Mouse (Mus musculus) liver, embryonic 14.5 days (tissue): ENCODE measurements around the gene Grin2d. TPM values are rescaled to one million over a fixed set of nuclear protein-coding genes. Genes with fewer than 3 reads are reported as not detected.
A peak's percentile ranks its signal among the peaks of the same experiment; 100 is the strongest.

Experiments used
- ATAC-seq: fragments of 200-750 bp; cut with Nextera tagmentation; 2 replicates; pipeline ENCODE4 v1.8.0; 2017; ENCODE audit warnings: moderate number of reproducible peaks, mild to moderate bottlenecking, moderate library complexity; ENCODE audit not compliant: insufficient read depth
- DNase-seq, 3 experiments: peaks; one replicate each; pipeline ENCODE4 v3.0.0-alpha.2; 2012 to 2013; ENCODE audit warnings: low read depth in 3 of 3, low spot score in 3 of 3
- H3K27ac ChIP-seq: fragments of 300-500 bp; sonication (generic); 2 replicates; pipeline ENCODE4 v1.5.1; 2014; ENCODE audit warnings: moderate library complexity, mild to moderate bottlenecking, control low read depth, inconsistent platforms
- H3K27me3 ChIP-seq: fragments of 300-500 bp; sonication (generic); 2 replicates; pipeline ENCODE4 v1.6.1; 2014; ENCODE audit warnings: mild to moderate bottlenecking, low read length, moderate library complexity; ENCODE audit not compliant: control insufficient read depth, insufficient read depth
- H3K36me3 ChIP-seq: fragments of 300-500 bp; sonication (generic); replicated peaks from 2 replicates; pipeline ENCODE4 v1.6.1; 2014; ENCODE audit warnings: low read depth; ENCODE audit not compliant: control insufficient read depth, insufficient read depth
- H3K4me1 ChIP-seq, 2 experiments: fragments of 200-500 bp in 1 of 2; fragments of 300-500 bp in 1 of 2; sonication (generic) in 1 of 2; replicated peaks; 2 replicates each; pipeline ENCODE4 v1.6.1; 2012 to 2014; ENCODE audit warnings: antibody characterized with exemption in 1 of 2, inconsistent platforms in 1 of 2, low read length in 1 of 2; ENCODE audit not compliant: control insufficient read depth in 2 of 2, insufficient read depth in 2 of 2
- H3K4me2 ChIP-seq: fragments of 300-500 bp; sonication (generic); 2 replicates; pipeline ENCODE4 v1.6.1; 2014; ENCODE audit warnings: low read depth, mild to moderate bottlenecking, control low read depth, moderate library complexity
- H3K4me3 ChIP-seq, 2 experiments: fragments of 200-500 bp in 1 of 2; fragments of 300-500 bp in 1 of 2; sonication (generic) in 1 of 2; 2 replicates each; pipeline ENCODE4 v1.5.1; 2012 to 2014; ENCODE audit warnings: low read depth in 2 of 2, low read length in 2 of 2, mild to moderate bottlenecking in 2 of 2, control low read depth in 1 of 2, inconsistent platforms in 1 of 2, moderate library complexity in 1 of 2; ENCODE audit not compliant: insufficient read depth in 1 of 2
- H3K9ac ChIP-seq: fragments of 300-500 bp; sonication (generic); replicated peaks from 2 replicates; pipeline ENCODE4 v1.6.1; 2014; ENCODE audit warnings: mild to moderate bottlenecking, control low read depth, moderate library complexity
- H3K9me3 ChIP-seq: fragments of 300-500 bp; sonication (generic); 2 replicates; pipeline ENCODE4 v1.6.1; 2016; ENCODE audit warnings: low read length, mixed read lengths; ENCODE audit not compliant: control insufficient read depth
- CTCF ChIP-seq: IDR thresholded peaks from 2 replicates; pipeline ENCODE4 v1.5.1; 2016; ENCODE audit warnings: antibody characterized with exemption, low read depth, control low read depth
- EP300 ChIP-seq: IDR thresholded peaks from 2 replicates; pipeline ENCODE4 v1.6.1; 2016; ENCODE audit warnings: antibody characterized with exemption, low read depth
- WGBS: fragments of 180-500 bp; shearing (Covaris S2); extraction: QIAGEN DNeasy Blood & Tissue Kit; methylation state at CpG from one replicate; pipeline ENCODE4 v1.1.7; 2014; ENCODE audit not compliant: insufficient replicate concordance; 5-methylcytosine and 5-hydroxymethylcytosine counted together
- polyA plus RNA-seq, 2 experiments: library from polyadenylated mRNA; depleted of rRNA in 1 of 2; stranded (reverse) in 1 of 2; unstranded in 1 of 2; fragments of >200 nt; fragmentation: Nextera tagmentation in 1 of 2; extraction: Ambion mirVana in 1 of 2; gene quantifications; 2 replicates each; pipeline versions ENCODE4 v1.2.1 to v1.2.3; 2012 to 2014

The Grin2d gene
- polyA plus RNA-seq, 2 experiments = 0.01 to 0.11 TPM

DNA sequence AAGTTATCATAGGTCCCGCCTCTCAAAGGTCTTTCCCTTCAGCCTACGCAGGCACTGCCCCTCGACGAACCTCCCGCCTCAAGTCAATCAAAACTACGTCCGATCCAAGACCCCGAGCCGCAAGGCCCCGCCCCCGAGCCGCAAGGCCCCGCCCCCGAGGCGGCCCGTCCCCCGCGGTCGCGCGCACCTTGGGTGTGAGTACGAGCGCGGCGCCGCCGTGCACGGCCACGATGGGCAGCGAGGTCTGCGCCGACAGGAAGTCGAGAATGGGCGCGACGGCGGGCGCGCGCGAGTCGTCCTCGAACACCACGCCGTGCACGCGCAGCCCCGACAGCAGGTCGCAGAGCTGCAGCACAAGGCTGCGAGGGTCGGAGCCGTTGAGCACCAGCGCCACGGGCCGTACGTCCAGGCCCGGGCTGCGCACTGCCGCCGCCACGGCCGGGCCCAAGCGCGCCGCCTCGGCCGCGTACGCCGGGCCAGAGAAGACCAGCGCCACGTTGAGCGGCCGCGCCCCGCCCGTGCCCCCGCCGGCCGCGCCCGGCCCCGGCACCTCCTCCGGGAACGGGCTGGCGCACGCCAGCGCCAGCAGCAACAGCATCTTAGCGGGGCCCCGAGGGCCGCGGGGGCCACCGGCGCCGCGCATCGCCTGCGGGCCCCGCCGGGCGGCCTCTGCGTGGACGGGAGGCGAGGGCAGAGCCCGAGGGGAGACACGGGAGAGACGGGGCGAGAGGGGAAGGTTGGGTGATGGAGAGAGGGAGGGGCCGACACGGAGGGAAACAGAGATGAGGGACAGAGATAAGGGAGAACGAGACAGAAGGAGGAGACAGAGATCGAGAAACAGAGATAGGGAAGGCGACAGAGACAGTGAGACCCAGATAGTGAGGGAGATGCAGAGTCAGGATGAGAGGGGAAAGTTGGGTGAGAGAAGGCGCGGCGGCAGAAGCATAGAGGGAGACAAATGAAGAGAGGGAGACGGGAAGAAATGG is 12.0 kb downstream of the Grin2d start:
- H3K27me3 ChIP-seq = peaks cover 52% of the 10 kb centered on the region
- H3K9ac ChIP-seq = peak overlapping the region; percentile 57
- 1% methylated on average over 117 of the region's 117 CpGs for WGBS

GRCm38 (mm10) chr7:45864435-45864834 is 13.7 kb downstream of the Grin2d start:
- DNase-seq (no peak), ATAC-seq (no peak)
- Histone ChIP-seq H3K4me2 (no peak overlapping the region), H3K27me3 (peaks cover 34% of the 10 kb centered on the region), H3K9me3 (no peaks in the 10 kb centered on the region), H3K27ac (no peak overlapping the region), H3K4me1 (peaks cover 0 to 3% of the 10 kb centered on the region in 2 experiments; a peak in 2 of 4 replicates), H3K36me3 (no peaks in the 10 kb centered on the region), H3K4me3 (no peak overlapping the region), H3K9ac (no peak overlapping the region)
- WGBS = 45% methylated on average over 3 of the region's 3 CpGs
- TF ChIP-seq EP300 = no peak
- TF ChIP-seq CTCF = no peak

More for the DNA sequence above, 12.0 kb downstream of the Grin2d start:
- peak; percentile 81 for ATAC-seq
- H3K9me3 ChIP-seq = no peaks in the 10 kb centered on the region
- peak overlapping the region; percentile 79 for H3K4me2 ChIP-seq
- peak; percentile 52 to 57 (median 54) for DNase-seq
- peak overlapping the region; percentile 62 for H3K4me3 ChIP-seq
- no peak for TF ChIP-seq CTCF
- no peak for TF ChIP-seq EP300
- H3K27ac ChIP-seq = no peak overlapping the region
- H3K36me3 ChIP-seq = no peaks in the 10 kb centered on the region
- H3K4me1 ChIP-seq = peaks cover 0 to 3% of the 10 kb centered on the region in 2 experiments; a peak in 2 of 4 replicates

- Histone ChIP-seq H3K27me3 (peaks cover 24% of the 10 kb centered on the region), H3K4me1 (peaks cover 0 to 3% of the 10 kb centered on the region in 2 experiments; a peak in 2 of 4 replicates), H3K36me3 (no peaks in the 10 kb centered on the region), H3K4me2 (no peak overlapping the region), H3K9me3 (no peaks in the 10 kb centered on the region), H3K9ac (no peak overlapping the region), H3K4me3 (no peak overlapping the region), H3K27ac (no peak overlapping the region)
- 64% methylated on average over 7 of the region's 7 CpGs for WGBS
- ATAC-seq = no peak
- DNase-seq = no peak
- TF ChIP-seq EP300 = no peak
Measured at GRCm38 (mm10) chr7:45862804-45863203, 15.4 kb downstream of the Grin2d start.

GRCm38 (mm10) chr7:45859008-45859407 is 19.2 kb downstream of the Grin2d start:
- H3K4me1 ChIP-seq = no peaks in the 10 kb centered on the region
- H3K36me3 ChIP-seq = no peaks in the 10 kb centered on the region
- DNase-seq (no peak), ATAC-seq (no peak)
- H3K4me3 ChIP-seq = no peak overlapping the region
- 35% methylated on average over 4 of the region's 4 CpGs for WGBS
- no peak overlapping the region for H3K27ac ChIP-seq
- H3K27me3 ChIP-seq = peaks cover 18% of the 10 kb centered on the region
- TF ChIP-seq EP300 = no peak
- no peak for TF ChIP-seq CTCF
- H3K9me3 ChIP-seq = no peaks in the 10 kb centered on the region
- no peak overlapping the region for H3K4me2 ChIP-seq
- no peak overlapping the region for H3K9ac ChIP-seq
